Mouse (Mus musculus) heart, embryonic 14.5 days (tissue): ENCODE data around the gene Cdh13. TPM values are rescaled to one million over a fixed set of nuclear protein-coding genes. Genes with fewer than 3 reads are reported as not detected.
A peak's percentile ranks its signal among the peaks of the same experiment; 100 is the strongest.

ENCODE experiments used
- ATAC-seq: fragments of 200-750 bp; cut with Nextera tagmentation; 2 replicates; pipeline ENCODE4 v1.8.0; 2017; ENCODE audit warnings: low read depth, moderate TSS enrichment; ENCODE audit not compliant: insufficient number of reproducible peaks, insufficient read depth, low FRiP score
- H3K27ac ChIP-seq, 2 experiments: fragments of 200-500 bp in 1 of 2; fragments of 300-500 bp in 1 of 2; sonication (generic) in 1 of 2; replicated peaks in 1 of 2; 2 replicates each; pipeline ENCODE4 v1.5.1; 2012 to 2014; ENCODE audit warnings: low read depth in 2 of 2, low read length in 2 of 2, control low read depth in 1 of 2, mild to moderate bottlenecking in 1 of 2, mixed read lengths in 1 of 2; ENCODE audit not compliant: control insufficient read depth in 1 of 2, insufficient read depth in 1 of 2
- H3K27me3 ChIP-seq: fragments of 300-500 bp; sonication (generic); 2 replicates; pipeline ENCODE4 v1.6.1; 2014; ENCODE audit warnings: mild to moderate bottlenecking, low read length, control low read depth; ENCODE audit not compliant: control insufficient read depth, insufficient read depth
- H3K36me3 ChIP-seq: fragments of 300-500 bp; sonication (generic); 2 replicates; pipeline ENCODE4 v1.6.1; 2014; ENCODE audit warnings: mild to moderate bottlenecking, control low read depth, low read length, mixed read lengths; ENCODE audit not compliant: control insufficient read depth, insufficient read depth
- H3K4me1 ChIP-seq, 2 experiments: fragments of 200-500 bp in 1 of 2; fragments of 300-500 bp in 1 of 2; sonication (generic) in 1 of 2; 2 replicates each; pipeline ENCODE4 v1.6.1; 2012 to 2014; ENCODE audit warnings: low read length in 2 of 2, control low read depth in 1 of 2, mixed read lengths in 1 of 2; ENCODE audit not compliant: control insufficient read depth in 2 of 2, insufficient read depth in 2 of 2
- H3K4me2 ChIP-seq: fragments of 300-500 bp; sonication (generic); 2 replicates; pipeline ENCODE4 v1.6.1; 2014; ENCODE audit warnings: mild to moderate bottlenecking, low read length
- H3K4me3 ChIP-seq, 2 experiments: fragments of 200-500 bp in 1 of 2; fragments of 300-500 bp in 1 of 2; sonication (generic) in 1 of 2; 2 replicates each; pipeline ENCODE4 v1.5.1; 2012 to 2014; ENCODE audit warnings: low read length in 2 of 2, mild to moderate bottlenecking in 2 of 2, control low read depth in 1 of 2, low read depth in 1 of 2, moderate library complexity in 1 of 2; ENCODE audit not compliant: control insufficient read depth in 1 of 2, insufficient read depth in 1 of 2
- H3K9ac ChIP-seq: fragments of 300-500 bp; sonication (generic); 2 replicates; pipeline ENCODE4 v1.6.1; 2014; ENCODE audit warnings: mild to moderate bottlenecking, low read length
- H3K9me3 ChIP-seq: fragments of 300-500 bp; sonication (generic); 2 replicates; pipeline ENCODE4 v1.6.1; 2016; ENCODE audit warnings: low read length, control low read depth; ENCODE audit not compliant: control insufficient read depth
- WGBS: fragments of 180-500 bp; shearing (Covaris S2); extraction: QIAGEN DNeasy Blood & Tissue Kit; methylation state at CpG from one replicate; pipeline ENCODE4 v1.1.7; 2014; 5-methylcytosine and 5-hydroxymethylcytosine counted together
- polyA plus RNA-seq: library from polyadenylated mRNA; unstranded; fragments of >200 nt; fragmentation: Nextera tagmentation; extraction: Ambion mirVana; gene quantifications from 2 replicates; pipeline ENCODE4 v1.2.1, GENCODE M21; 2014

Cdh13 gene
- polyA plus RNA-seq, 1 experiment from 2014 or later, result 94.9 TPM

- Histone ChIP-seq H3K4me1 (no peaks in the 10 kb centered on the region), H3K9me3 (no peaks in the 10 kb centered on the region), H3K27me3 (no peaks in the 10 kb centered on the region), H3K27ac (no peak overlapping the region), H3K4me2 (no peak overlapping the region), H3K9ac (no peak overlapping the region), H3K4me3 (no peak overlapping the region), H3K36me3 (no peaks in the 10 kb centered on the region)
- 73% methylated on average over 8 of the region's 8 CpGs for WGBS
- no peak for ATAC-seq
Observed at GRCm38 (mm10) chr8:119159794-119160193, 876.3 kb downstream of the Cdh13 start.

GRCm38 (mm10) chr8:119164076-119164475 is 880.5 kb downstream of the Cdh13 start:
- H3K9ac ChIP-seq, result no peak overlapping the region
- no peaks in the 10 kb centered on the region for H3K9me3 ChIP-seq
- no peak overlapping the region for H3K27ac ChIP-seq
- no peak overlapping the region for H3K4me2 ChIP-seq
- H3K27me3 ChIP-seq, result no peaks in the 10 kb centered on the region
- WGBS, result 40% methylated on average over 5 of the region's 5 CpGs
- ATAC-seq, result no peak
- H3K36me3 ChIP-seq, result no peaks in the 10 kb centered on the region
- no peak overlapping the region for H3K4me3 ChIP-seq
- no peaks in the 10 kb centered on the region for H3K4me1 ChIP-seq

- ATAC-seq, result no peak
- Histone ChIP-seq H3K9me3 (no peaks in the 10 kb centered on the region), H3K27me3 (no peaks in the 10 kb centered on the region), H3K9ac (no peak overlapping the region), H3K4me2 (no peak overlapping the region), H3K4me3 (no peak overlapping the region), H3K27ac (no peak overlapping the region), H3K4me1 (no peaks in the 10 kb centered on the region), H3K36me3 (no peaks in the 10 kb centered on the region)
- 69% methylated on average over 6 of the region's 6 CpGs for WGBS
Observed at GRCm38 (mm10) chr8:119177226-119177935, 893.8 kb downstream of the Cdh13 start.

- Histone ChIP-seq H3K9ac (no peak overlapping the region), H3K27ac (no peak overlapping the region), H3K27me3 (no peaks in the 10 kb centered on the region), H3K36me3 (no peaks in the 10 kb centered on the region), H3K4me3 (no peak overlapping the region), H3K4me2 (no peak overlapping the region), H3K9me3 (no peaks in the 10 kb centered on the region), H3K4me1 (no peaks in the 10 kb centered on the region)
- WGBS, result 66% methylated on average over 13 of the region's 13 CpGs
- ATAC-seq, result no peak
Observed at GRCm38 (mm10) chr8:119180626-119181025, 897.1 kb downstream of the Cdh13 start.

GRCm38 (mm10) chr8:119195695-119196094 is 912.2 kb downstream of the Cdh13 start:
- Histone ChIP-seq H3K36me3 (no peaks in the 10 kb centered on the region), H3K4me3 (no peak overlapping the region)
- WGBS, result 61% methylated on average over 8 of the region's 8 CpGs

GRCm38 (mm10) chr8:119196486-119197150 is 913.1 kb downstream of the Cdh13 start:
- Histone ChIP-seq H3K27ac (0 out of 4 replicates have a peak overlapping the region, but pooled peaks of 1 of the 2 experiments have one; percentile 39), H3K4me2 (peak overlapping the region; percentile 39; the same call in 1 of the 2 replicates), H3K36me3 (no peaks in the 10 kb centered on the region), H3K4me3 (no peak overlapping the region), H3K27me3 (no peaks in the 10 kb centered on the region), H3K9ac (no peak overlapping the region), H3K4me1 (peaks cover 3 to 11% of the 10 kb centered on the region in 2 experiments), H3K9me3 (no peaks in the 10 kb centered on the region)
- 65% methylated on average over 10 of the region's 10 CpGs for WGBS
- ATAC-seq, result peak; percentile 43; the same call in 1 of the 2 replicates

More at GRCm38 (mm10) chr8:119195695-119196094, 912.2 kb downstream of the Cdh13 start:
- no peak overlapping the region for H3K4me2 ChIP-seq
- ATAC-seq, result no peak
- peaks cover 3 to 11% of the 10 kb centered on the region in 2 experiments for H3K4me1 ChIP-seq
- H3K9me3 ChIP-seq, result no peaks in the 10 kb centered on the region
- no peak overlapping the region for H3K27ac ChIP-seq
- no peaks in the 10 kb centered on the region for H3K27me3 ChIP-seq
- no peak overlapping the region for H3K9ac ChIP-seq

- H3K27me3 ChIP-seq, result no peaks in the 10 kb centered on the region
- H3K4me3 ChIP-seq, result no peak overlapping the region
- no peaks in the 10 kb centered on the region for H3K36me3 ChIP-seq
- ATAC-seq, result no peak
- no peaks in the 10 kb centered on the region for H3K9me3 ChIP-seq
- 89% methylated on average over 9 of the region's 9 CpGs for WGBS
- no peak overlapping the region for H3K9ac ChIP-seq
- H3K4me2 ChIP-seq, result no peak overlapping the region
- no peaks in the 10 kb centered on the region for H3K4me1 ChIP-seq
- no peak overlapping the region for H3K27ac ChIP-seq
Observed at GRCm38 (mm10) chr8:119208567-119208966, 925.0 kb downstream of the Cdh13 start.
